Mouse (Mus musculus) heart, postnatal 0 days (tissue): ENCODE measurements around the gene Gjd3.

Experiments
- CTCF ChIP-seq: IDR thresholded peaks from 2 replicates; pipeline ENCODE4 v1.5.1; 2016; ENCODE audit warnings: antibody characterized with exemption, control low read depth, low read depth
- EP300 ChIP-seq: IDR thresholded peaks from 2 replicates; pipeline ENCODE4 v1.6.1; 2016; ENCODE audit warnings: antibody characterized with exemption, low read depth

DNA sequence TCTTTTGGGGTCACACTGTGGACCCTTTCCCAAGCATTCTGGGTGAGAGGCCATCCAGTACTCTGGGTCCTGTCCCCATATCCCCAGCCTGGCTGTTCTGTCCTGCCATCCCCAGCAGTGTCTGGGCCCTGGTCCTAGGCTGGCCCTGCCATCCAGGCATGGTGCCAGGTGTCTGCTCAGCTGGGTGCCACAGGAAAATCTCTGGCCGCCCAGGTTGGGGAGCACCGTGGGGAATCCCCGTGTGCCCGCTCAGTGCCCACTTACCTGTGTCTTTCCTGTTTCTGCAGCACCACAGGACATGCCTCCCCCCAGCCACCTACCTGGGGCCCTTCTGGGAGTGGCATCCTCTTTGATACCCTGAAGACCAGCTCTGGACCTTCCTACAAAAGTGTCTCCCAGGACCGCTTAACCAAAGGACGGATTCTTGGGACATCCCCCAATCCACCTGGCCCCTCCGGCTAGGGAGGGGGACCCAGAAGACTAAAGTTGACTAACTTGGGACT, 32.8 kb downstream of the Gjd3 start:
- no peak for TF ChIP-seq CTCF
- no peak for TF ChIP-seq EP300
